Mouse (Mus musculus) heart, adult 9 months (tissue): ENCODE measurements around the gene Dnajc5.
"Not testable (repeated sequence)": the region's sequence is repeated elsewhere in the genome, so short reads cannot be mapped to it uniquely, and the experiment has no call there.

Experiments used
- DNase-seq, 2 experiments: peaks; one replicate each; pipeline ENCODE4 v3.0.0; 2022; ENCODE audit warnings: low spot score in 2 of 2

Gene Dnajc5

DNA sequence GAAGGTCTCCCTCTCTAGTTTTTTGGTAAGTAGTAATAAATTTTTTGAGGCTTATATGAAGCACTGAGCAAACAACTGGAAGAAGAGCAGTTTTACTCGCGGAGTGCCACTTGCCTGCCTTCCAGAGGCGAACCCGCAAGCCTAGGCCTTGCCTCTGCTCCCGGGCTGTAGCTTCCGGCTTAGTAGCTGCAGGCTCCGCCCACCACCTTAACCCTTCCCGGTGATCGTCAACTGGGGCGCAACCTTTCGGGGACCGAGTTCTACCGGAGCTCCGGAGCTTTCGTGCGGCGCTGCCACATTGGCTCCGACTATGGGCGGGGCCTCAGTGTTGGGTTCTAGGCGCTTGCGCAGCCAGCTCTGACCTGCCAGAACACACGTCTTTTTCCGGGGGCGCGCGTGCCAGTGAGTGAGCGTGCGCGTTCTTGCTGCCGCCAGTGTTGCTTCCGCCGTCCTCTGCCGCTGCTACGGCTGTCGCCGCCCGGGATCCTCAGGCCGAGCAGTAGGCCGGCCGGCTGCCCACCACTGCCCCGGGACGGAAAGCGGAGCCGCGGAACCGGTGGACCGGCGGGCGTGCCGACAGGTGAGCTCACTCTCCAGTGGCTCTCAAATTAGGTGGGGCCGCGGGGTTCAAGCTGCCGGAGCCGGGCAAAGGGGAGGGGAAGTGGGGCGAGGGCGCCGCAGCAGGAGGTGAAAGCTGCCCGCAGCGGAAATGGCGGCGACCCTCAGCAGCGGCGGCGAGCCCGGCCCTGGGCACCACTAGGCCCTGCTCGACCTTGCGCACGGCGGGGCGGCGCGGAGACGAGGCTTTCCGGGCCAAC, at the start of gene Dnajc5:
TSS of gene Dnajc5 (plus strand) at position 368 of the 818 bp plus-strand sequence.
- peak; percentile 98 for DNase-seq

DNA sequence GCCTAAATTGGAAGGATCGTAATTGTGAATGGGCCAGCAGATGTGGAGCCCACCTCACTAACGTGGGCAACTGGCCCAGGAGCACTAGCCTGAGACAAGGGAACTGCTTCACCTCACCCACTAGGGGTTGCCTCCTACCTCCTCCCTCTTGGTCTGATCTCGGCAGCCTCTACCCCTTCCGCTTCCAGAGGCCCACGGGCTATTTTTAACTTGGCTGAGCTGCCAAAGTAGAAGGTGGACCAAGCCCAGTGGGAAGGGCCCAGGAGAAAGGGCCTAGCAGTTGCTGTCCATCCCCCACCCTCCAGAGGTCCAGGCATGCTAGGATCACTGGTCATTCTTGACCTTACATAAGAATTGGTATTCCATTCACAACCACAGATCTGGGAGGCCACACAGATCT, 49.0 kb upstream of the Dnajc5 start:
- DNase-seq, result peak; percentile 83 to 89

DNA sequence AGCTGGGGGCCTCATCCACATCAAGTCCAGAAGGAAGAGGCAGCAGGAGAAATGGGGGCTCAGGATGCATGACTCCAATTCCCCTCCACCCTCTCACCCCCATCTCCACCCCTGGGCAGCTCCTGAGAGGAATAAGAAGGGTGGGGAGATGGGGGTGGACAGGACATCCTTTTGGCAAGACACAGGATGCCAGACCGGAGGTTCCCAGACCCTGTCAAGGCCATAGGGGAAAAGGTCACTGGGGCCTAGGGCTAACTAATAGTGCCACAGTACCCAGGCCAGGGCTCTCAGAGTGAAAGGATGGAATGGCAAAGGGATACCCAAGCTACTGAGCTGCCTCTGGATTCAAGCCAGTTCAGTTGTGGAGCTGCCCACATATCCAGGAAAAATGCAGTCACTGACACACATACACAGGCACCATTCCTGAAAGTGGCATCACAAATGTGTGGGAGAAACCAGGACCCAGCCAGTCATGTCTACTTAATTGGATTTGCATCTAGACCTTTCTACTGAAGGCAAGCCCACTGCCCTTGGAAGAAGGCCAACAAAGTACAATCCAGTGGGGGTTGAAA, 47.9 kb upstream of the Dnajc5 start:
- DNase-seq, result peak; percentile 47 to 54

DNA sequence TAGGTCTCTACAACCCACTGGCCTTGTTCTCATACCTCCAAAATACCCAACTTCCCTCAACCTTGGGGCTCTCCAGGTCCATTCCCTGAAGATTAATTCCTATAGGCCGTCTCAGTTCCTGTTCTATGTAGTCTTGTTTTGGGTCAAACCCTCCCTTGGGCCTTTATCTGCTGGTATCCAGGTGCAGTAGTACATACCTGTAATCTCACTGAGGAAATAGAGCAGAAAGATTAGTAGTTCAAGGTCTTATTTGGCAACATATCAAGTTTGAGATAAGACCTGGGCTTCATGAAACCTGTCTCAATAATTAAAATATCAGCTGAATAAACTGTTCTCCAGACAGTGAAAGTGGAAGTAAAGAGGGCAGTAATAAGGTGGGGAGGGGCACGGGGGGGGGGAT, 37.2 kb upstream of the Dnajc5 start:
- DNase-seq, result no peak

DNA sequence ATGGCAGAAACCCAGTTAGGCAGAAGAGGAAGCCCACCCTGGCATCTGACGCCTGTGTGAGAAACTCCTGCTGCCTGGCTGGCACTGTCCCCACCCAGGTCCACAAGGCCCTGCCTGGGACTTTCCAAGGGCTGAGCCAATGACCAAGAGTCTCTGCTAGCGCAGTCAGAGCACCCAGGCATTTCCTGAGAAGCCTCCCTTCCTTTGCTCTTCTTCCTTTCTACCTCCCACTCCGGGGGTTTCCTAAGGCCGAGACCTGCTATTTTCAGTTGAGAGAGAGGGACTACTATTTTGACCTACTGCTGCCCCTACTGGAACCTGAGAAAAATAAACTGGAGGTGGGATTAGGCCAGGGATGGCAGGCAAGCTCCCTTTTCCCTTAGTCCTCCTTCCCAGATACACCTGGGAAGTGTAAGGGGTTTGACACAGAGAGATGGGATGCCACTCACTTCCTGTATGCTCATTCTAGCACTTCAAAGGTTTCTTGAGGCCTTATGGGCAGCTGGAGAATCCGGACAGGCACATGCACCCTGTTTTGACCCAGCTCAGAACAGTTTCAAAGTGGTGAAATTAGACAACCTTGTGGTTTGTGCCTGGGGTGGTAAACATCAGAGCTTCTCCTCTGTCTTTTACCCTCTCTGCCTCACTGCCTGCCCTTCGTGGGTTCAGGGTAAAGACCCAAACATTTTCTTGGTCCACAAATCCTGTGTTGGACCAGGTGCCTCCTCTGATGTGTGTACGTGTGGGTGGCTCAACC, 36.5 kb upstream of the Dnajc5 start:
- DNase-seq, result peak; percentile 77 to 85

DNA sequence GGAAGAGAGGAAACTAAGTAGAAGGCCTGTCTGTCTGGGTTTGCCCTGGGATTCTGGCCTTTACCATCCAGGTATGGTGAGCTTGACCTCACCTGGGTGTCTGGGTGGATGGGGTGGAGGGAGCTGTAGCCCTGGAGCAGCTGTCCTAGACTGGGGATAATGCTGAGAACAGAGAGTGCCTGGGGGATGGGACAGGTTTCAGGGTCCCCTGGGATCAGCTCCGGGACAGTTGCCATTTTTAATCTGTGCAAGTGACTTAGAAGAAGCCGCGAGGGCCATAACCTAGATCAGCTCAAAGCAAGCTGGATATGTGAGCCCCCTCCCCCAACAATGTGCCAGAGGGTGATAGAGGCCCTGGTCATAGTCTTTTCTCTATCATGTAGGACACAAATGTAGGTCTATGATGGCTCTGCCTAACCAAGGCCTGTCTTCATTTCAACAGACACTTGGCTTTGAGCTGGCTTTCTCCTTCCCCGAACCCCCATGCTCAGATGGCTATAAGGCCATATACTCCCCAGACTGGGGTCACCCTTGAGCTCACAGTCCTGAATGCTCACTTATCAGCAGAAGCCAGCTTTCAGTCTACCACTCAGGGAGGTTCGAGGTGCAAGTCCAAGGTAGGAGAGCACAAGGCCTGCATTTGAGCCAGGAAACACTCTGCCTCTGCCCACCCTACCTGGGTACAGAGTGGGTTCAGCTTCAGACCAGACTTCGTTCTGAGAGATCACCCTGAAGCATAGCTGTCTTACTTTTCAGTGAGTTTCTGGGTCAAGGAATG, 35.6 kb upstream of the Dnajc5 start:
- peak in 1 of 2 experiments; percentile 24 for DNase-seq

DNA sequence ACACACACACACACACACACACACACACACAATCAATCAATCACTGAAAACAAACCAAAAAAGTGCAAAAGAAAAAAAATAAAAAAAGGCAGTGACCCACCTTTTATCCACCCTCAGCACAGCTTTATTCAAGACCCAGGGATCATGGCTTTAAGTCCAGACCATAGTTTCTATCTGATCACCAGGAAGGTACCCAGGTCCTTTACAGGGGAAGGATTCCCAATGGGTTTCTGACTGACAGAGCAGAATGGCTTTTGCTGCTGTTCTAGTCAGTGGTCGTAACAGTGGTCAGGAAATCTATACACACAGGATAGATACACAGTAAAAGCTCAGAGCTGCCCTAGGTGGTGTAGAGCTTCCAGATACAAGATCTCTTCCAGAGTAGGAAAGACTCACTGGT, 34.5 kb upstream of the Dnajc5 start:
- DNase-seq, result no peak

DNA sequence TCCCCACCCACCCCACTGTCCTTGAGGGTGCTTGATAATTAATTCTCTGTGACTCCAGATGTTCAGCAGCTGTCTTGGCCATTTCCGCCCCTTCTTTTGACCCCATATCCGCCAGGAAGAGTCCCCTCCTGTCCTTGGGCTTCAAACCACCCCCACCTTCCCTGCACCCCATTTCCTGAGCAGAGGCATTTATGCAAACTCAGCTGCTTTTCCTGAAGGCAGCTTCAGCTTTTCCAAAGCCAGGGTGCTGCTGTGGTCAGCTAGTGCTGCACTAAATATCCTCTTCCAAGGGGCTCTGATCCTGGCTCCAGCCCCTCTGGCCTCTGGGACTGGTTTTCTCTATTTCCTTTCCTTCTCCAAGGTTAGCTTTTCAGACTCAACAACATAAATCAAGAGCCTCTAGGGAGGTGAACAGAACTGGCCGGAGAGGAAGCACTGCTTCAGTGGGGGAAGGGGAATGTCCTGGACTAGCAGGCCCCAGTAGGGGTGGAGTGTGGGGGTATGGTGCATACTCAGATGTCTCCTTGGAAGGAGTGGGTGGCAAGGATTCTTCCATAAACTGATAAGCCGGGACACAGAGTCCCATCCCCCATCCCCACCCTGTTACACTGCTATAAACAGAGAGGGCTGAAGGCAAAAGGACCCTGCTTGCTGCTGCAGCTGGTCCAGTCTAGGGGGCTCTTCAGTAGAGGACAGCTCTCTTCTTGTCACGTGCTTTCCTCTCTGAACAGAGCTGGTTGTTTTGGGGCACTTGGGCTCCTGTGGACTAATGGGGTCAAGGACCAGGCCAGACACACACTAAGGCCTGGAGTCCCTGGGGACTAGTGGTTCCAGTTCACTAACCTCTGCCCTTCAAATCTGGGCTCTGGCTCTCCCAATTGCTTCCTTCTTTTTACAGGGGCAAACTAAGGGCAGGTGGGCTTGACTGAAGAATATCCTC, 32.7 kb upstream of the Dnajc5 start:
- DNase-seq, result peak; percentile 68 to 81

DNA sequence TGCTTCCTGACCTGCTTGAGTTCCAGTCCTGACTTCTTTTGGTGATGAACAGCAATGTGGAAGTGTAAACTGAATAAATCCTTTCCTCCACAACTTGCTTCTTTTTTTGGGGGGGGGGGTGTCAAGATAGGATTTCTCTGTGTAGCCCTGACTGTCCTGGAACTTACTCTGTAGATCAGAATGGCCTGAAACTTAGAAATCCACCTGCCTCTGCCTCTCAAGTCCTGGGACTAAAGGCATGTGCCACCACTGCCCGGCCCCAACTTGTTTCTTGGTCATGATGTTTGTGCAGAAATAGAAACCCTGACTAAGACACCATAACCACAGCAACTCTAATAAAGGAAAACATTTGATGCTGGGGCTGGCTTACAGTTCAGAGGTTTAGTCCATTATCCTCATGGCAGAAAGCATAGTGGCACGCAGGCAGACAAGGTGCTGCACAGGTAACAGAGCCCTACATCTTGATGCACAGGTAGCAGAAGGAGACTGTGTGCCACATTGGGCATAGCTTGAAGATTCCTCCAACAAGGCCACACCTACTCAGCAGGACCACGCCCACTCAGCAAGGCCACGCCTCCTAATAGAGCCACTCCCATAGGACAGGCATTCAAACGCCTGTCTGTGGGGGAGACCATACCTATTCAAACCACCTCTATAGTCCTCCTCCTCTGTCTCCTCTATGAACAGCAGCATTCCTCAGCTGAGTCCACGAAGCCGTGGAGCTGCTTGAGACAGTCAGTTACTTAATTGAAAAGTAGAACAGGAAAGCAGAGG, 28.7 kb upstream of the Dnajc5 start:
- no peak for DNase-seq

DNA sequence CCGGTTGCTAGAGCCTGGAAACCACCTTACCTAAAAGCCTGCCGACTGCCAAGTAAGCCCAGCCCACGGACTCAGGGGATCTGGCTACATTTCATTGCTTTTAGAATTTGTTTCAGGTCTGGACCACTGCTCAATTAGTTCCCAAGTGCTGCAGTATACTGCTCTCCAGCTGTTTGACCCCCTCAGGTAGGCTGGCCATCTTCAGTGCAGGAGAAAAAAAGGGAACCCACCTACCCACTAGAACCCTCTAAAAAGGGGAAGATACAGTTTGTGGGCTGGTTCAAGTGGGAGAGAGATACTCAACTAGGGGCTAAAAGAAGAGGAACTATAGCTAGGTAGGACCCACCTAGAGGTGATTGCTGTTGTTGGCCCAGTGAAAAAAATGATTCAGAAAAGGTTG, 28.1 kb upstream of the Dnajc5 start:
- DNase-seq, result no peak

DNA sequence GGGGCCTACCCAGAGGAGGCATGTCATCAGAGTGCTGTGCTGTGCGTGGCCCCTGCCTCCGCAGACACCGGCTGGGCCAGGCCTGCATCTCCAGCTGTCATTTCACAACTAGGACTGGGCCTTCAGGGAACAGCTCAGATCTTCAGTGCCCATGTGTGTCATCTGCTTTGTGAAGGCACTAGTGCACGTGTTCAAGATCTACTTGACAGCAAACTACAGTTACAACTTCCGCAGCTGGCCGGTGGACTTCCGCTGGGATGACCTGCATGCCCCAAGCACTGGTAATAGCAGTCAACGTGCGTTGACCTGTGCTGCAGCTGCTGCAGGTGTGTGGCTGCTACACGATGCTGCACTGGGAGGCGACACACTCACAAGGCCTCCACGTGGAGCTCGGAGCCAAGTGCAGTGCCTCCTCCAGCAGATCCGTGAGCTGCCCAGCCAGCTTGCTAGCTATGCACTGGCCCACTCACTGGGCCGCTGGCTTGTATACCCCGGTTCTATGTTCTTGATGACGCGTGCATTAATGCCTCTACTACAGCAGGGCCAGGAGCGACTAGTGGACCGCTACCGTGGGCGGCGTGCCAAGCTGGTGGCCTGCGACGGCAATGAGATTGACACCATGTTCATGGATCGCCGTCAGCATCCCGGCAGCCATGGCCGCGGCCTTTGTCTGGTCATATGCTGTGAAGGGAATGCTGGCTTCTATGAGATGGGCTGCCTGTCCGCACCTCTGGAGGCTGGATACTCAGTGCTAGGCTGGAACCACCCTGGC, 26.9 kb upstream of the Dnajc5 start, which contains the start of gene Abhd16b:
TSS of gene Abhd16b (plus strand) at position 51 of the 772 bp plus-strand sequence.
- DNase-seq, result no peak

DNA sequence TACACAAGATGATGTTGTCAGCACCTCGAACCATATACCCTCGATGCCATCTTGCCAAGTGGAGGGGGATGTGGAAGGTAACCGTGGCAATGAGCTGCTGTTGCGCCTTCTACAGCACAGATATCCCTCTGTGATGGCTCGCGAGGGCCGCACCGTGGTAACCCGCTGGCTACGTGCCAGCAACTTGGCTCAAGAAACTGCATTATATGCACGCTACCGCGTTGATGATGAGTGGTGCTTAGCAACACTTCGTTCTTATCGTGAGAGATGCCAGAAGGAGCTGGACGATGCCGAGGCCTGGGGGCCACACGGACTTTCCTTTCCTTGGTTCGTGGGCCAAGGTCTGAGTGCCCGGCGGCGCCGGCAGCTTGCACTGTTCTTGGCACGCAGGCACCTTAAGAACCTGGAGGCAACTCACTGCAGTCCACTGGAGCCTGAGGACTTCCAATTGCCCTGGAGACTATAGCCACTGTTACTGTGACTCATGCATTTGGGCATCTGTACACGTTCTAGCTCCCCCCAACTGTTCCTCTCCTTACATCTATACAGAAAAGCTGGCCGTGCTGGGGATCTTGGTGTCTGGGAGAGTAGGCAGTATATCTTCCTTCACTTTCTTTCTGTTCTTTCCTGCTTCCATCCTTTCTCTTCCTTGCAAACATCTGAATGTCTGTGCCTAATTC, 25.9 kb upstream of the Dnajc5 start:
- no peak for DNase-seq

DNA sequence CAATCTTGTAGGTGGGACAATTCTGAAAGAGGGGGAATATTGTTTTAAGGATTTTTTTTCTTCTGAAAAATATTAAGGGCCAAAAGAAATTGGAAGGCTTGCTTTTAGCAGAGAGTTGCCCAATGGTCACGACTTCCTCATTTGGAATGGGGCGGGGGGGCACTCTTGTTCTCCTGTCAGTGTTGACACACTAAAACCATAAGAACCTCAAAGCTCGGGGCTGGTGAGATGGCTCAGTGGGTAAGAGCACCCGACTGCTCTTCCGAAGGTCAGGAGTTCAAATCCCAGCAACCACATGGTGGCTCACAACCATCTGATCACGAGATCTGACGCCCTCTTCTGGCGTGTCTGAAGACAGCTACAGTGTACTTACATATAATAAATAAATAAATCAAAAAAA, 24.4 kb upstream of the Dnajc5 start:
- not testable (repeated sequence) for DNase-seq

DNA sequence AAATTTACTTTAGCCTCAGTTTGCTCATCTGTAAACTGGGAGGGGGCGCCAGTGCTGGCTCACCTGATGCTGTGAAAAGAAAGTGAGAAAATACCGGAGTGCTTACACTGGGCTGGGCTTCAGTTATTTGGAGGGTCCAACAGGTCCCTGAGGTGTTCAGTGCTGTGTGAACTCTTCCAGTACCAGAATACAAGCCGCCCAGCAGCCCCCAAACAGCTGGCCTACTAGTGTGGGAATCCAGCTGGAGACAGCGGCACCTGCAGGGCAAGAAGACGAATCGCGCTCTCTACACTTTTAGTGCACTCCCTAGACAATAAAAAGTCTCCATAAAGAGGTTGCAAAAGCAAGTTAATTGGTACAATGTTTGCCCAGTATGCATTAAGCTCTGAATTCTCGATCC, 24.0 kb upstream of the Dnajc5 start:
- DNase-seq, result peak; percentile 51 to 54

DNA sequence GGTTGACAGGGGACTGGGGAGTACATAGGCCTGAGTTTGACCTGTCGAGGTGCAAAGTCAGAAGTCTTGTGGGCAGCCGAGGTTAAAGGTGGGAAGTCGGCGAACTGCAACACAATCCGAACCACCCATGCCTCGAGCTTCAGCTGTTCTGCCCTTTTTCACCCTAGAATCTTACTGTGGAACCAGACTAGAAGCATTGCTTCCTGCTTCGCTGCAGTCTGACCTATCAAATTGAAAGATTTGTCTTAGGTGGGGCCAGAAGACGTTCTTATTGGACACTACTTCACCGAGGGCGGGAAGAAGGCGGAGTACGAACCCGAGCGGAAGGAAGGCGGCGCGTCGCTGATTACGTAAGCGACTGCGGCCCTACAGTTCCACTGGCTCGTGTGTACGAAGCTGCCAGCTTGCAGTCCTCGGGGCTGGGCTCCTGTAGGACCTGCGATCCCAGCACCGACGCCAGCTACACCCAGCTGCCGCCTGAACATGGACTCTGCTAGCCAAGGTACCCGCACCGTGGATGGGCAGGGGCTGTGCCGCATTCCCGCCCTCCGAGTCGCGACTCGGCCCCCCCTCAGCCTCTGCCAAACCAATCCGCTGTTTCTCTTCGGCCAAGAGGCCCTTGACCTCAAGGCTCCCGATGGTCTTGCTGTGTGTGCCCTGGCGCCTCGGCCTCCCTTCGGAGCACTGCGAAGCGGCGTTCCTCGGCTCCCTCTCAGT, 23.3 kb upstream of the Dnajc5 start, which contains the start of gene Tpd52l2:
TSS of gene Tpd52l2 (plus strand) at position 312 of the 717 bp plus-strand sequence.
- DNase-seq, result peak; percentile 95 to 96

DNA sequence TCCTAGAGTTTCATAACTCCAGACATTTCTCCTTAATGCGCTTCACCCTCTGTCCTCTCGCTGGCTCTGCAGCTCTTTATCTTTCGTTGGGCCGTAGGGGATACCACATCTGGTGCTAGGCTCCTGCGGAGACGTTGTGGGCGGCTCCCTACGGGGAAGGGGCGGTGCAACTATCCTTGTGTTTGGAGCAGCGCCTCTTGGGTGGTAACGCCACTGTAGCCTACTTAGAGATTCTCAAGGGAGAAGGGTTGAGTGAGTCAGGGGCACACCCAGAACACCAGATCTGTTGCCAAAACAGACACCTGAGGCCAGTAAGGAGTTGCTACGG, 22.8 kb upstream of the Dnajc5 start:
- DNase-seq, result peak; percentile 77 to 78

DNA sequence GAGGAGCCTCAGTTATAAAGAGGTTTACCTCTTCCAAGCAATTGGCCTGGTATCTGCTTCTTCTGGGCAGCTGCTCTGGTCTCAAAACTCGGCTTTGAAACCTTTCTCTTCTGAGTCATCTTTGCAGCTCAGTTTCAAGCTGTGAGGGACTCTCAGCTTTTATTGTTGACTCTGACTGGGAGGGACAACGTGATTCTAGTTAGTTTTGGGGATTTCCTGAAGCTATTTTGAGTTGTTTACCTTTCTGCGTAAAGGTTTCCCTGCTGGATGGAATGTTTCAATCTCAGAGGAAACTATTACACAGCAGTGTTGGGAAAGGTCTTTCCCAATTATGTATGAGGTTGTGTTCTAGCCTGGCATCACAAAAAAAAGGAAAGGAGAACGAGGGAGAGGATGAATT, 21.6 kb upstream of the Dnajc5 start:
- DNase-seq, result no peak

DNA sequence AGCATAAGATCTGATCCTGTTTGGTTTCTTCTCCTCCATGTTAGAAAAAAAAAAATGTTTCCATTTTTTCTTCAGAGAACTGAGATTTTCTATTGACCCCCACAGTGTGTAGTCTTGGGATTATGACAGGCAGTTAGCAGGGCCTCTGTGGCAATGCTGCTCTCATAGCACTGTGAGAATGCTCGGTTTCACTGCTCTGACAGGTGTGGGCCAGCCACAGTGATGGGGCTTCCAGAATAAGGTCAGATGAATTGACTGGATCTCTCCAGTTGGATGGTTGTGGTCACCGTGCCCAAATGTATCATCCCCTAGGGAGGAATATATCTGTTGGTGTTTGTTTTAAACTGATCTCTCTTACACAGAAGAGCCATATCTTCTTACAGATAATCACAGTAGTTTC, 11.1 kb upstream of the Dnajc5 start:
- no peak for DNase-seq
